Mouse (Mus musculus) bone marrow macrophage, adult 2 months (primary cell): ENCODE measurements around the gene Zbtb22.

Experiments used
- CTCF ChIP-seq: IDR thresholded peaks from 2 replicates; pipeline ENCODE4 v1.5.1; 2012; ENCODE audit warnings: low read depth, mild to moderate bottlenecking, low read length, moderate library complexity
- POLR2A ChIP-seq: IDR thresholded peaks from 2 replicates; pipeline ENCODE4 v1.6.1; 2012; ENCODE audit warnings: mild to moderate bottlenecking, low read depth, low read length, borderline replicate concordance

DNA sequence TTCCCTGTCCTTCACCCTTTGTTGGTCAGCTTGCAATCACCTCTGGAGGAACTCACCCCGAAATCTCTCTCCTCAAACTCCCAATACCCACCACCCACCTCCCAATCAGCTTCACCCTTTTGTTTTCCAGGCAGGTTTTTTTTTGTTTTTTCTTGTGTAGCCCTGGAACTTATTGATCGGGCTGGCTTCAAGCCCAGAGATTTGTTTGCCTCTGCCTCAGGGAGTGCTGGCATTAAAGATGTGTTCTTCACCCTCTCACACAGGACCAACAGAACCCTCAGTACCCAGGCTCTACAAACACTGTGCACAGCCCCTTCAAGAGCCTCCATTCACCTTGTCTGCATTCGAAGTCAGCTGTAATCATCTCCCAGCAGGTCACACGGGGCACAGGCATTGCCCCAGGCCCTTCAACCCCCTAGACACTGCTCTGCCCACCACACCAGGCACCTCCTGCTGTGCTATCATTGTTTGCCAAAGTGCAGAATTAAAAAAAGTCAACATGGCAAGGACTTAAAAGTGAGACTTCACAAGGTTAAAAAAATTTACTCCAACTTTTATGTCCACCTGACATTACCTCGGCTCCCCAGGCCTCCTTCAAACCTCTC is 38.4 kb downstream of the Zbtb22 start:
- TF ChIP-seq POLR2A (no peak), CTCF (no peak)
